Mouse (Mus musculus): Measurements from ENCODE around the gene Cebpb. TPM values are rescaled to one million over a fixed set of nuclear protein-coding genes. Genes with fewer than 3 reads are reported as not detected.

Gene Cebpb
- total RNA-seq, 2 experiments from 2014 or later, result 18.6 to 21.7 TPM

- no peak for DNase-seq (ENCODE audit: low spot score in 2 of 2)
Measured at GRCm38 (mm10) chr2:167719520-167719919, 30.8 kb downstream of the Cebpb start.

GRCm38 (mm10) chr2:167721159-167721882 lies 32.6 kb downstream of the Cebpb start:
- DNase-seq (ENCODE audit: low spot score in 2 of 2), result no peak

GRCm38 (mm10) chr2:167722538-167722937 lies 33.8 kb downstream of the Cebpb start:
- DNase-seq (ENCODE audit: low spot score in 2 of 2), result no peak

GRCm38 (mm10) chr2:167723589-167724206 lies 35.0 kb downstream of the Cebpb start:
- no peak for DNase-seq (ENCODE audit: low spot score in 2 of 2)

- no peak for DNase-seq (ENCODE audit: low spot score in 2 of 2)
Measured at GRCm38 (mm10) chr2:167725879-167726278, 37.2 kb downstream of the Cebpb start.

GRCm38 (mm10) chr2:167727161-167727560 lies 38.4 kb downstream of the Cebpb start:
- DNase-seq (ENCODE audit: low spot score in 2 of 2), result peak; percentile 56 to 59

GRCm38 (mm10) chr2:167730036-167730435 lies 41.3 kb downstream of the Cebpb start:
- DNase-seq (ENCODE audit: low spot score in 2 of 2), result no peak

GRCm38 (mm10) chr2:167731149-167731548 lies 42.4 kb downstream of the Cebpb start:
- no peak for DNase-seq (ENCODE audit: low spot score in 2 of 2)

- DNase-seq (ENCODE audit: low spot score in 2 of 2), result no peak
Measured at GRCm38 (mm10) chr2:167734861-167735260, 46.1 kb downstream of the Cebpb start.

GRCm38 (mm10) chr2:167739030-167739429 lies 50.3 kb downstream of the Cebpb start:
- DNase-seq (ENCODE audit: low spot score in 2 of 2), result no peak

Small RNA genes within 50 kb of the gene (microRNA-seq; reads per million reads assigned to microRNA genes)
- 0 reads per million in 2 experiments for gene Gm22355

Other genes with a start within 250 kb of the Cebpb start
- 10 to 100 TPM; 39.1 to 40.5 TPM for gene Rnf114, start 196.3 kb upstream of the Cebpb start, total RNA-seq (2021)
- 10 to 100 TPM; 65.3 to 67.2 TPM for gene Spata2, start 196.0 kb upstream of the Cebpb start, total RNA-seq (2021)
- gene Snai1, start 150.7 kb upstream of the Cebpb start, total RNA-seq (2021), result under 1 TPM; 0.53 to 0.79 TPM
- 100 to 1,000 TPM; 242 to 247 TPM for gene Ube2v1, start 56.8 kb upstream of the Cebpb start, total RNA-seq (2021)
- gene Gm20431, start 27.4 kb upstream of the Cebpb start, total RNA-seq (2021), result 10 to 100 TPM; 38.9 to 50.9 TPM
- gene Tmem189, start 907 bp downstream of the Cebpb start, total RNA-seq (2021), result 10 to 100 TPM; 69.5 to 71.9 TPM
- gene Ptpn1, start 243.1 kb downstream of the Cebpb start, total RNA-seq (2021), result 10 to 100 TPM; 65.4 to 67.7 TPM